Mouse (Mus musculus): Measurements from ENCODE around the gene Dpp6. TPM values are rescaled to one million over a fixed set of nuclear protein-coding genes. Genes with fewer than 3 reads are reported as not detected.
A peak's percentile ranks its signal among the peaks of the same experiment; 100 is the strongest.

Gene Dpp6
- polyA plus RNA-seq, 1 experiment from 2014 or later, result 5.5 TPM

- no peaks in the 10 kb centered on the region for H3K36me3 ChIP-seq (ENCODE audit: control insufficient read depth, insufficient read depth, low read length)
- no peaks in the 10 kb centered on the region for H3K4me1 ChIP-seq (ENCODE audit: control insufficient read depth, insufficient read depth, low read length)
- no peak overlapping the region for H3K27ac ChIP-seq (replicated peaks; ENCODE audit: low read depth, low read length)
- H3K27me3 ChIP-seq (replicated peaks; ENCODE audit: control insufficient read depth, insufficient read depth, low read length), result no peaks in the 10 kb centered on the region
- no peak overlapping the region for H3K4me2 ChIP-seq (ENCODE audit: low read depth, low read length)
- DNase-seq (ENCODE audit: low spot score), result no peak
- H3K9ac ChIP-seq (ENCODE audit: low read depth, low read length), result no peak overlapping the region
- H3K4me3 ChIP-seq (ENCODE audit: low read depth, low read length), result no peak overlapping the region
- WGBS, result 60% methylated on average over 1 of the region's 1 CpGs
- 0 out of 2 replicates have a peak, but pooled peaks cover 3% of the 10 kb centered on the region for H3K9me3 ChIP-seq (ENCODE audit: control insufficient read depth, low read length)
- ATAC-seq (ENCODE audit: low read depth), result no peak
Measured at GRCm38 (mm10) chr5:27731392-27731791, 914.4 kb downstream of the Dpp6 start.

GRCm38 (mm10) chr5:27732288-27732868, 915.4 kb downstream of the Dpp6 start:
- Histone ChIP-seq H3K4me3 (ENCODE audit: low read depth, low read length) (no peak overlapping the region), H3K27me3 (replicated peaks; ENCODE audit: control insufficient read depth, insufficient read depth, low read length) (no peaks in the 10 kb centered on the region), H3K27ac (replicated peaks; ENCODE audit: low read depth, low read length) (no peak overlapping the region), H3K9ac (ENCODE audit: low read depth, low read length) (no peak overlapping the region), H3K4me1 (ENCODE audit: control insufficient read depth, insufficient read depth, low read length) (no peaks in the 10 kb centered on the region), H3K36me3 (ENCODE audit: control insufficient read depth, insufficient read depth, low read length) (no peaks in the 10 kb centered on the region), H3K4me2 (ENCODE audit: low read depth, low read length) (no peak overlapping the region), H3K9me3 (ENCODE audit: control insufficient read depth, low read length) (0 out of 2 replicates have a peak, but pooled peaks cover 3% of the 10 kb centered on the region)
- DNase-seq (ENCODE audit: low spot score), result no peak
- ATAC-seq (ENCODE audit: low read depth), result no peak
- WGBS, result 76% methylated on average over 5 of the region's 5 CpGs

GRCm38 (mm10) chr5:27737168-27737567, 920.2 kb downstream of the Dpp6 start:
- 3% methylated on average over 3 of the region's 3 CpGs for WGBS
- no peaks in the 10 kb centered on the region for H3K4me1 ChIP-seq (ENCODE audit: control insufficient read depth, insufficient read depth, low read length)
- H3K4me3 ChIP-seq (ENCODE audit: low read depth, low read length), result no peak overlapping the region
- H3K4me2 ChIP-seq (ENCODE audit: low read depth, low read length), result no peak overlapping the region
- H3K9ac ChIP-seq (ENCODE audit: low read depth, low read length), result no peak overlapping the region
- ATAC-seq (ENCODE audit: low read depth) (peak; percentile 82), DNase-seq (ENCODE audit: low spot score) (peak; percentile 92)
- H3K9me3 ChIP-seq (ENCODE audit: control insufficient read depth, low read length), result 0 out of 2 replicates have a peak, but pooled peaks cover 3% of the 10 kb centered on the region
- H3K36me3 ChIP-seq (ENCODE audit: control insufficient read depth, insufficient read depth, low read length), result peaks cover 7% of the 10 kb centered on the region; the same call in 1 of the 2 replicates
- H3K27me3 ChIP-seq (replicated peaks; ENCODE audit: control insufficient read depth, insufficient read depth, low read length), result no peaks in the 10 kb centered on the region
- no peak overlapping the region for H3K27ac ChIP-seq (replicated peaks; ENCODE audit: low read depth, low read length)

GRCm38 (mm10) chr5:27739216-27739615, 922.2 kb downstream of the Dpp6 start:
- Histone ChIP-seq H3K36me3 (ENCODE audit: control insufficient read depth, insufficient read depth, low read length) (peaks cover 27% of the 10 kb centered on the region), H3K4me2 (ENCODE audit: low read depth, low read length) (no peak overlapping the region), H3K9ac (ENCODE audit: low read depth, low read length) (no peak overlapping the region), H3K9me3 (ENCODE audit: control insufficient read depth, low read length) (0 out of 2 replicates have a peak, but pooled peaks cover 3% of the 10 kb centered on the region), H3K4me1 (ENCODE audit: control insufficient read depth, insufficient read depth, low read length) (no peaks in the 10 kb centered on the region), H3K27me3 (replicated peaks; ENCODE audit: control insufficient read depth, insufficient read depth, low read length) (no peaks in the 10 kb centered on the region), H3K27ac (replicated peaks; ENCODE audit: low read depth, low read length) (no peak overlapping the region), H3K4me3 (ENCODE audit: low read depth, low read length) (no peak overlapping the region)
- DNase-seq (ENCODE audit: low spot score) (no peak), ATAC-seq (ENCODE audit: low read depth) (no peak)
- WGBS, result 81% methylated on average over 6 of the region's 6 CpGs

GRCm38 (mm10) chr5:27744944-27745343, 927.9 kb downstream of the Dpp6 start:
- ATAC-seq (ENCODE audit: low read depth) (no peak), DNase-seq (ENCODE audit: low spot score) (no peak)
- no peak overlapping the region for H3K27ac ChIP-seq (replicated peaks; ENCODE audit: low read depth, low read length)
- no peaks in the 10 kb centered on the region for H3K4me1 ChIP-seq (ENCODE audit: control insufficient read depth, insufficient read depth, low read length)
- H3K4me2 ChIP-seq (ENCODE audit: low read depth, low read length), result no peak overlapping the region
- no peaks in the 10 kb centered on the region for H3K27me3 ChIP-seq (replicated peaks; ENCODE audit: control insufficient read depth, insufficient read depth, low read length)
- WGBS, result 76% methylated on average over 1 of the region's 1 CpGs
- H3K36me3 ChIP-seq (ENCODE audit: control insufficient read depth, insufficient read depth, low read length), result peaks cover 70% of the 10 kb centered on the region
- H3K9me3 ChIP-seq (ENCODE audit: control insufficient read depth, low read length), result no peaks in the 10 kb centered on the region
- H3K9ac ChIP-seq (ENCODE audit: low read depth, low read length), result no peak overlapping the region
- no peak overlapping the region for H3K4me3 ChIP-seq (ENCODE audit: low read depth, low read length)

- H3K27me3 ChIP-seq (replicated peaks; ENCODE audit: control insufficient read depth, insufficient read depth, low read length), result no peaks in the 10 kb centered on the region
- DNase-seq (ENCODE audit: low spot score), result no peak
- no peak overlapping the region for H3K9ac ChIP-seq (ENCODE audit: low read depth, low read length)
- H3K27ac ChIP-seq (replicated peaks; ENCODE audit: low read depth, low read length), result no peak overlapping the region
- WGBS, result 67% methylated on average over 4 of the region's 4 CpGs
- no peaks in the 10 kb centered on the region for H3K9me3 ChIP-seq (ENCODE audit: control insufficient read depth, low read length)
- no peak for ATAC-seq (ENCODE audit: low read depth)
- no peak overlapping the region for H3K4me2 ChIP-seq (ENCODE audit: low read depth, low read length)
- H3K4me3 ChIP-seq (ENCODE audit: low read depth, low read length), result no peak overlapping the region
- H3K4me1 ChIP-seq (ENCODE audit: control insufficient read depth, insufficient read depth, low read length), result no peaks in the 10 kb centered on the region
- H3K36me3 ChIP-seq (ENCODE audit: control insufficient read depth, insufficient read depth, low read length), result peaks cover 95% of the 10 kb centered on the region
Measured at GRCm38 (mm10) chr5:27765780-27766179, 948.8 kb downstream of the Dpp6 start.

- 83% methylated on average over 5 of the region's 5 CpGs for WGBS
- Histone ChIP-seq H3K4me3 (ENCODE audit: low read depth, low read length) (no peak overlapping the region), H3K4me2 (ENCODE audit: low read depth, low read length) (no peak overlapping the region), H3K4me1 (ENCODE audit: control insufficient read depth, insufficient read depth, low read length) (no peaks in the 10 kb centered on the region), H3K9ac (ENCODE audit: low read depth, low read length) (no peak overlapping the region), H3K36me3 (ENCODE audit: control insufficient read depth, insufficient read depth, low read length) (peaks cover 95% of the 10 kb centered on the region), H3K27ac (replicated peaks; ENCODE audit: low read depth, low read length) (no peak overlapping the region), H3K27me3 (replicated peaks; ENCODE audit: control insufficient read depth, insufficient read depth, low read length) (no peaks in the 10 kb centered on the region), H3K9me3 (ENCODE audit: control insufficient read depth, low read length) (no peaks in the 10 kb centered on the region)
- DNase-seq (ENCODE audit: low spot score) (peak; percentile 16), ATAC-seq (ENCODE audit: low read depth) (no peak)
Measured at GRCm38 (mm10) chr5:27767948-27768347, 950.9 kb downstream of the Dpp6 start.

All from embryonic facial prominence, embryonic 14.5 days (tissue).